Mouse (Mus musculus) liver, postnatal 0 days (tissue): ENCODE data around the gene Ccdc92b.

Source experiments
- CTCF ChIP-seq: sonication (generic); IDR thresholded peaks from 2 replicates; pipeline ENCODE4 v1.5.1; 2016; ENCODE audit warnings: antibody characterized with exemption, low read depth
- EP300 ChIP-seq: IDR thresholded peaks from 2 replicates; pipeline ENCODE4 v1.6.1; 2016; ENCODE audit warnings: antibody characterized with exemption, low read depth, mild to moderate bottlenecking

DNA sequence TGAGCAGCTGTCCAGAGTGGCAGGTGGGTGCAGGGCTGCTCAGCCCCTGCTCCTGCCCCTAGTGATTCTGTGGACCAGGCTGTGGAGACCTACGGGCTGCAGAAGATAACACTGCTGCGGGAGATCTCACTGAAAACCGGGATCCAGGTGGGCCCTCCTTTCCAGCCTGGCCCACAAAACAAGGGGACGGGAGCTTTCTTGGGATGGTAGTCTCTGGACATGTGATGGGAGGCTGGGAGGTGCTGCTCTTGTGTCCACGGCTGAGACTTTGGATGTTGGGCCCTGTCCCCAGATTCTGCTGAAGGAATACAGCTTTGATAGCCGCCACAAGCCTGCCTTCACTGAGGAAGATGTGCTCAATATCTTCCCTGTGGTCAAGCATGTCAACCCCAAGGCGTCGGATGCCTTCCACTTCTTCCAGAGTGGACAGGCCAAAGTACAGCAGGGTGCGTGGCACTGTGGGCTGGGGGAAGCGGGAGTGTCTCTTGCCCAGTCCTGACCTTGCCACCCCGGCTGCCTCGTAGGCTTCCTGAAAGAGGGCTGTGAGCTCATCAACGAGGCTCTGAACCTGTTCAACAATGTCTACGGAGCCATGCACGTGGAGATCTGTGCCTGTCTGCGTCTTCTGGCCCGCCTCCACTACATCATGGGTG is 46.4 kb downstream of the Ccdc92b start:
- TF ChIP-seq CTCF: no peak
- TF ChIP-seq EP300: no peak
